Mouse (Mus musculus) liver, postnatal 0 days (tissue): ENCODE data around the gene Vsx2. TPM values are rescaled to one million over a fixed set of nuclear protein-coding genes. Genes with fewer than 3 reads are reported as not detected.

ENCODE experiments used
- ATAC-seq: fragments of 200-750 bp; cut with Nextera tagmentation; 2 replicates; pipeline ENCODE4 v1.8.0; 2017; ENCODE audit warnings: mild to moderate bottlenecking, moderate library complexity
- DNase-seq: peaks from one replicate; pipeline ENCODE4 v3.0.0-alpha.2; 2016
- H3K27ac ChIP-seq: fragments of 300-500 bp; sonication (generic); 2 replicates; pipeline ENCODE4 v1.5.1; 2014; ENCODE audit warnings: antibody characterized with exemption, moderate library complexity, mild to moderate bottlenecking, low read depth
- H3K27me3 ChIP-seq: fragments of 300-500 bp; sonication (generic); 2 replicates; pipeline ENCODE4 v1.6.1; 2014; ENCODE audit warnings: low read length, control low read depth, mixed read lengths; ENCODE audit not compliant: insufficient read depth
- H3K36me3 ChIP-seq: fragments of 300-500 bp; sonication (generic); replicated peaks from 2 replicates; pipeline ENCODE4 v1.6.1; 2014; ENCODE audit warnings: mild to moderate bottlenecking, control low read depth, low read length, moderate library complexity, mixed read lengths; ENCODE audit not compliant: insufficient read depth
- H3K4me1 ChIP-seq: fragments of 300-500 bp; sonication (generic); 2 replicates; pipeline ENCODE4 v1.6.1; 2014; ENCODE audit warnings: antibody characterized with exemption, mild to moderate bottlenecking, control low read depth; ENCODE audit not compliant: insufficient read depth
- H3K4me2 ChIP-seq: fragments of 300-500 bp; sonication (generic); 2 replicates; pipeline ENCODE4 v1.6.1; 2014; ENCODE audit warnings: low read depth, mild to moderate bottlenecking, low read length, moderate library complexity, mixed read lengths
- H3K4me3 ChIP-seq: fragments of 300-500 bp; sonication (generic); 2 replicates; pipeline ENCODE4 v1.5.1; 2014; ENCODE audit warnings: low read depth, low read length
- H3K9ac ChIP-seq: fragments of 300-500 bp; sonication (generic); replicated peaks from 2 replicates; pipeline ENCODE4 v1.6.1; 2014; ENCODE audit warnings: mild to moderate bottlenecking, moderate library complexity
- H3K9me3 ChIP-seq: fragments of 300-500 bp; sonication (generic); 2 replicates; pipeline ENCODE4 v1.6.1; 2016; ENCODE audit warnings: mild to moderate bottlenecking, control low read depth, low read length, mixed read lengths
- CTCF ChIP-seq: sonication (generic); IDR thresholded peaks from 2 replicates; pipeline ENCODE4 v1.5.1; 2016; ENCODE audit warnings: antibody characterized with exemption, low read depth
- EP300 ChIP-seq: IDR thresholded peaks from 2 replicates; pipeline ENCODE4 v1.6.1; 2016; ENCODE audit warnings: antibody characterized with exemption, low read depth, mild to moderate bottlenecking
- WGBS: fragments of 180-500 bp; shearing (Covaris S2); extraction: QIAGEN DNeasy Blood & Tissue Kit; methylation state at CpG from one replicate; pipeline ENCODE4 v1.1.7; 2014; ENCODE audit not compliant: insufficient replicate concordance; 5-methylcytosine and 5-hydroxymethylcytosine counted together
- polyA plus RNA-seq: library from polyadenylated mRNA; unstranded; fragments of >200 nt; fragmentation: Nextera tagmentation; extraction: Ambion mirVana; gene quantifications from 2 replicates; pipeline ENCODE4 v1.2.1, GENCODE M21; 2015

The Vsx2 gene
- polyA plus RNA-seq, 1 experiment from 2014 or later: not detected

DNA sequence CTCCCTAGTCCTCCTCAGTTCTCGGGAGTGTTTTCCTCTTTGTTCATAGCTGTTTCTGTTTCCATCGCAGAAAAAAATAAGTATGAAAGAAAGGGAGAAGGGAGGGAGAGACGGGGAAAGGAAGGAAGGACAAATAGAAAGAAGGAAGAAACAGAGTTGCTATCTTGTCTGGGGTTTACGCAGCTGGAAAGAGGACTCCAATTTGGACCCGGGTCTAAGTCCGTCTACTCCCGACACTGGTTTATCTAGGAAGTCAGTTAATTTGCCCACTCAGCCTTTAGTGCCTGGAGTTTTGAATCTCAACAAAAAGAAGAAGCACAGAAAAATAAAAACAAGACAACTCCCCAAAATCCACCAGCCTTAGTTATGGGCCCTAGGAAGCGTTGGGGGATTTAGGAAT, 55.0 kb downstream of the Vsx2 start:
- TF ChIP-seq EP300: no peak
- no peak for TF ChIP-seq CTCF
- H3K4me3 ChIP-seq: no peak overlapping the region
- peaks cover 16% of the 10 kb centered on the region for H3K27me3 ChIP-seq
- DNase-seq: no peak
- no peak for ATAC-seq
- no peak overlapping the region for H3K4me2 ChIP-seq
- no peaks in the 10 kb centered on the region for H3K4me1 ChIP-seq
- no peak overlapping the region for H3K9ac ChIP-seq
- no peaks in the 10 kb centered on the region for H3K9me3 ChIP-seq
- 21% methylated on average over 8 of the region's 8 CpGs for WGBS
- H3K27ac ChIP-seq: no peak overlapping the region
- H3K36me3 ChIP-seq: no peaks in the 10 kb centered on the region

DNA sequence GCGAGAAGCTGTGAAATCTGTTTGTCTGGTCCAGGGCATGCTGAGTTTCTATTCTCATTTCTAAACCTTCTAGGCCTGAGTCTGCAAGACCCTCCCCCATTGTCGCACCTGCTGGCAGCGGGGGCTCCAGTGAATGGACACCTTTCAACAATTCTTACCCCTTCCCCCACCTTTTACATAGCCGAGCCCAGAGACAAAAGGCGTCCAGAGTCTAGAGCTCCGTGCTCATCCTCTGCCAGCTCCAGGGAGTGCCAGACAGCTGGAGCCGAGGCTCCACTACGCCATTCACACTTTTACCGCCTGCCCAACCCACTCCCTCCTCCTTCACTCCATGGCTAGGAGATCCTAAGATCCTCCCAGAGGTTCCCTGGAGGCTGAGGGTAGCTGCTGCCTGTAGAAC, 55.6 kb downstream of the Vsx2 start:
- TF ChIP-seq CTCF: no peak
- no peak for TF ChIP-seq EP300
- H3K36me3 ChIP-seq: no peaks in the 10 kb centered on the region
- no peaks in the 10 kb centered on the region for H3K4me1 ChIP-seq
- H3K9ac ChIP-seq: no peak overlapping the region
- peaks cover 16% of the 10 kb centered on the region for H3K27me3 ChIP-seq
- WGBS: 13% methylated on average over 9 of the region's 9 CpGs
- H3K4me3 ChIP-seq: no peak overlapping the region
- DNase-seq (no peak), ATAC-seq (no peak)
- no peak overlapping the region for H3K4me2 ChIP-seq
- no peaks in the 10 kb centered on the region for H3K9me3 ChIP-seq
- H3K27ac ChIP-seq: no peak overlapping the region

DNA sequence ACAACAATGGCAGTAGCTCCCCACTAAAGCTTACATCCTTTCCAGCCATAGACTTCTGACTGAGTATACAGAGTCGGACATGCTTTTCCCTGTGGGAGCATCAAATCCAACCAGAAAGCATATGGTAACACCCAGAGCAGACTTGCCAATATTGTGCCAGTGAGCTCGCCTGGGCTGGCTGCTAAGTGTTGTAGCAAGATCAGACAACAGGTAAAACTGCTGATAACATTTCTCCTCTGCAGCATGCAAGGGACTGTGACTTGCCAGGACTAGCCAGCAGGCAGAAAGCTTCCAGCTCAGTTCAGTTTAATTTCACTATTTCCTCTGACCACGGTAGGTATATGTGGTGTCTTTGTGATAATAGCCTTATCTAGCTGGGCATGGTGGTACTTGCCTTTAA, 62.3 kb downstream of the Vsx2 start:
- Histone ChIP-seq H3K4me2 (no peak overlapping the region), H3K27ac (no peak overlapping the region), H3K9ac (no peak overlapping the region), H3K4me3 (no peak overlapping the region), H3K36me3 (no peaks in the 10 kb centered on the region), H3K9me3 (no peaks in the 10 kb centered on the region), H3K4me1 (no peaks in the 10 kb centered on the region), H3K27me3 (no peaks in the 10 kb centered on the region)
- ATAC-seq (no peak), DNase-seq (no peak)
- WGBS: 59% methylated on average over 3 of the region's 3 CpGs
- no peak for TF ChIP-seq EP300
- no peak for TF ChIP-seq CTCF

DNA sequence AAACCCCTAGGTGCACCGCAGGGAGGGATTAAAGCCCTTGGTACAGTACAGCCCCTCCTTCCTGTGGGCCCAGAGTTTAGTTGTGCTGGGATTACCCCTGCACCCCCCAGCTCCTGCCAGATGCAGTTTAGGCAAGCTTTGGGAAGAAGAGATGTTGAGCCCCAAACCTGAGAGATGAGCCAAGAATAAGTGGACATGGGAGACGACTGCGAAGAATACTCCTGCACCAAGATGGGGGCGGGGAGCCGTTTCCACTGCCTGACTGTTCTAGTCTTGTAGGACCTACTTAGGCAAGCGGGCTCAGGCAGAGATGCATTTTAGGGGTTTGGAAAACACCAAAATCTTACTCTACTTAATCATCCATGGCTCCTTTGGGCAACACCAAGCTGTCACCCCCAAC, 70.7 kb downstream of the Vsx2 start:
- ATAC-seq (no peak), DNase-seq (no peak)
- Histone ChIP-seq H3K9ac (no peak overlapping the region), H3K4me3 (no peak overlapping the region), H3K4me2 (no peak overlapping the region), H3K9me3 (no peaks in the 10 kb centered on the region), H3K36me3 (no peaks in the 10 kb centered on the region), H3K4me1 (no peaks in the 10 kb centered on the region), H3K27ac (no peak overlapping the region), H3K27me3 (peaks cover 34% of the 10 kb centered on the region)
- 21% methylated on average over 6 of the region's 6 CpGs for WGBS
- TF ChIP-seq EP300 (no peak), CTCF (no peak)

DNA sequence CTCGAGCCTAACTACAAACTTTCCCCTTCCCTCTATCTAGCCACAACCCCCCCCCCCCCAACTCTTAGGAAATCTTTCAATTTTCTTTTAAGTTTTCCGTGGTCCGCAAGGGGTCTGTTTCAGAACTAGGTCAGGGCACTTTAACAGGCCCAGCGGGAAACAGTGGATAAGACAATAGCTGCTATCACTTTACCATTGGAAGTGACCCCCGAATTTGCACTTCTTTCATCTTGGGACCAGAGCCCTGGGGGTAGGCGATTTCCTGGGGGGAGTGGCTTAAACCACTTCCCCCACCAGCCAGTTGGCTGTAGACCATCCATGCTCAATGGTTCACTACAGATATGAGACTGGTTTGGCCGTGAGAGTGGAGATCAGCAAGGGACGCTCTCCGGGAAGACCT, 71.1 kb downstream of the Vsx2 start, which contains the start of gene Vrtn:
TSS of gene Vrtn (plus strand) at position 366 of the 400 bp plus-strand sequence.
- TF ChIP-seq EP300 (no peak), CTCF (no peak)
- DNase-seq: no peak
- Histone ChIP-seq H3K36me3 (no peaks in the 10 kb centered on the region), H3K9me3 (no peaks in the 10 kb centered on the region), H3K27me3 (peaks cover 34% of the 10 kb centered on the region), H3K27ac (no peak within 1 kb of the TSS), H3K4me2 (no peak within 1 kb of the TSS), H3K4me1 (no peaks in the 10 kb centered on the region), H3K4me3 (no peak within 1 kb of the TSS), H3K9ac (no peak within 1 kb of the TSS)
- WGBS: 12% methylated on average over 9 of the region's 9 CpGs
- no peak for ATAC-seq

Other genes with a start within 250 kb of the Vsx2 start
- 17.6 and 18.7 TPM in 2 replicates for gene Coq6, start 208.1 kb upstream of the Vsx2 start, polyA plus RNA-seq
- gene Fam161b, start 207.9 kb upstream of the Vsx2 start, polyA plus RNA-seq: 0.15 and 0.31 TPM in 2 replicates
- gene Entpd5, start 160.7 kb upstream of the Vsx2 start, polyA plus RNA-seq: 23.5 and 24.8 TPM in 2 replicates
- 0.34 and 0.51 TPM in 2 replicates for gene Bbof1, start 160.7 kb upstream of the Vsx2 start, polyA plus RNA-seq
- 13.3 and 13.9 TPM in 2 replicates for gene Rnf113a2, start 152.6 kb upstream of the Vsx2 start, polyA plus RNA-seq
- 98.3 and 99.4 TPM in 2 replicates for gene Aldh6a1, start 118.8 kb upstream of the Vsx2 start, polyA plus RNA-seq
- gene Lin52, start 118.3 kb upstream of the Vsx2 start, polyA plus RNA-seq: 7.8 and 8.1 TPM in 2 replicates
- gene Abcd4, start 47.7 kb downstream of the Vsx2 start, polyA plus RNA-seq: 2.1 and 2.7 TPM in 2 replicates
- not detected in 2 replicates for gene Vrtn, start 71.3 kb downstream of the Vsx2 start, polyA plus RNA-seq
- gene Syndig1l, start 129.1 kb downstream of the Vsx2 start, polyA plus RNA-seq: 0.04 TPM in 1 of 2 replicates, not detected in the other
- 29.7 and 30.0 TPM in 2 replicates for gene Npc2, start 203.4 kb downstream of the Vsx2 start, polyA plus RNA-seq
- gene Isca2, start 203.5 kb downstream of the Vsx2 start, polyA plus RNA-seq: 97.5 and 99.9 TPM in 2 replicates